Mouse (Mus musculus) monocyte, adult 59 days (primary cell): ENCODE data around the gene Doc2a. TPM values are rescaled to one million over a fixed set of nuclear protein-coding genes. Genes with fewer than 3 reads are reported as not detected.

Source experiments
- total RNA-seq, 2 experiments: library from RNA; stranded (reverse); gene quantifications; one replicate each; pipeline ENCODE4 v1.2.4; 2023

The Doc2a gene
- total RNA-seq: not detected

DNA sequence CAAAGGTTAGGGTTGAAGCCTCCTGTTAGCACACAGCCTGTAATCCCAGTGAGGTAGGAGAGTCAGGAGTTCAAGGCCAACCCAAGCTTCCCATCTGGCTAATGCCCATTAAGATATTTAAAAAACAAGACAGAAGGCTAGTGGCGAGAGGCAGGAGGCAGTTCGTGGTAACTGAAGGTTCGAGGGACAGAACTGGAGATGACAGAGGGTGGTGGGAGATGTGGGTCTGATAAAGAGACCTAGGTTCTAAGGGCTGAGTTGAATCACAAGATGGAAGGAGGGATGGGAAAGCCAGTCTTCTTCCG is at the start of gene Doc2a:
Gene Doc2a (plus strand): TSS at position 301 of the 305 bp plus-strand sequence.

DNA sequence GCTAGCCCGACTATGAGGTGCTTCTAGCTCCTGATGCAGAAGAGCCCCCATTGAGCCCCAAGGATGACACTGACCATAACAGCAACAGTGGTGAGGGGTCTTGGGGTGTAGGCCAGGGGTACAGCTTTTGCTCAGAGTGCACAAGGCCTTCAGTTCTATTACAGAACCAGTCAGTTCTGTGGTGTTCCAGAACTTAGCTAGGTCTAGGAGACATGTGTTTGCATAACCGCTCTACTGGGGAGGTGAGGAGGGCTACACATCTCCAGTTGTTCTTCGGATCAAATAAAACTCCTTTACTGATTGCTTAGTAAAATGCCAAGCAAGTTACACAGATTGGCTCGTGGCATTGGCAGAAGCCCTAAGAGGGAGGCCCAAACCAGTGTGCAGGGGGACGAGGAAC is 15.7 kb upstream of the Doc2a start, which contains the start of gene 4930451I11Rik:
Gene 4930451I11Rik (minus strand): TSS at position 101 of the 400 bp plus-strand sequence.

GRCm38 (mm10) chr7:126861429-126862130 is 14.4 kb downstream of the Doc2a start, which contains the start of gene Hirip3:
Gene Hirip3 (plus strand): TSS chr7:126861972.

GRCm38 (mm10) chr7:126862147-126862784 is 15.1 kb downstream of the Doc2a start, which contains the start of gene Ino80e:
Gene Ino80e (minus strand): TSS chr7:126862377.

GRCm38 (mm10) chr7:126884286-126885164 is 37.3 kb downstream of the Doc2a start, which contains the start of gene Taok2:
Gene Taok2 (minus strand): TSS chr7:126884703.

Other genes with a start within 250 kb of the Doc2a start
- 10 to 100 TPM; 83.7 to 95.7 TPM for gene Nupr1, start 216.6 kb upstream of the Doc2a start, total RNA-seq
- 10 to 100 TPM; 31.8 to 41.5 TPM for gene Sgf29, start 198.1 kb upstream of the Doc2a start, total RNA-seq
- gene Sult1a1, start 171.0 kb upstream of the Doc2a start, total RNA-seq: 1 to 10 TPM; 5.7 to 6.0 TPM
- gene Bola2, start 152.0 kb upstream of the Doc2a start, total RNA-seq: 100 to 1,000 TPM; 104 to 129 TPM
- gene Slx1b, start 151.6 kb upstream of the Doc2a start, total RNA-seq: 10 to 100 TPM; 12.0 to 12.3 TPM
- 1,000 to 10,000 TPM; 1,489 to 1,521 TPM for gene Coro1a, start 139.6 kb upstream of the Doc2a start, total RNA-seq
- gene Mapk3, start 87.8 kb upstream of the Doc2a start, total RNA-seq: 100 to 1,000 TPM; 148 to 156 TPM
- 10 to 100 TPM; 22.0 to 22.2 TPM for gene Gdpd3, start 81.1 kb upstream of the Doc2a start, total RNA-seq
- 100 to 1,000 TPM; 256 to 258 TPM for gene Ypel3, start 70.5 kb upstream of the Doc2a start, total RNA-seq
- 1 to 10 TPM; 6.9 to 8.2 TPM for gene Tbx6, start 65.9 kb upstream of the Doc2a start, total RNA-seq
- 100 to 1,000 TPM; 218 to 242 TPM for gene Ppp4c, start 54.9 kb upstream of the Doc2a start, total RNA-seq
- not detected for gene Fam57b, start 49.7 kb upstream of the Doc2a start, total RNA-seq
- gene 4930451I11Rik, start 15.8 kb upstream of the Doc2a start, total RNA-seq: not detected
- gene Hirip3, start 14.6 kb downstream of the Doc2a start, total RNA-seq: 10 to 100 TPM in 1 of 2 experiments, 1 to 10 TPM in 1; 5.0 to 14.0 TPM
- gene Ino80e, start 15.0 kb downstream of the Doc2a start, total RNA-seq: 10 to 100 TPM; 52.2 to 66.3 TPM
- gene Taok2, start 37.3 kb downstream of the Doc2a start, total RNA-seq: 10 to 100 TPM; 71.6 to 71.9 TPM
- gene Tmem219, start 75.5 kb downstream of the Doc2a start, total RNA-seq: 10 to 100 TPM; 63.5 to 71.0 TPM
- gene Kctd13, start 81.5 kb downstream of the Doc2a start, total RNA-seq: 10 to 100 TPM; 31.5 to 32.7 TPM
- gene Asphd1, start 102.2 kb downstream of the Doc2a start, total RNA-seq: not detected
- 1 to 10 TPM; 2.2 to 4.1 TPM for gene Sez6l2, start 103.1 kb downstream of the Doc2a start, total RNA-seq
- 10 to 100 TPM; 84.1 to 92.1 TPM for gene Cdipt, start 128.5 kb downstream of the Doc2a start, total RNA-seq
- 1 to 10 TPM; 3.5 to 3.7 TPM for gene Cdiptos, start 128.7 kb downstream of the Doc2a start, total RNA-seq
- gene Mvp, start 167.2 kb downstream of the Doc2a start, total RNA-seq: 100 to 1,000 TPM; 116 to 123 TPM
- 1 to 10 TPM in 1 of 2 experiments, not detected in 1; 9.0 TPM for gene Pagr1b, start 169.1 kb downstream of the Doc2a start, total RNA-seq
- 10 to 100 TPM in 1 of 2 experiments, 1 to 10 TPM in 1; 2.2 to 14.5 TPM for gene Pagr1a, start 169.9 kb downstream of the Doc2a start, total RNA-seq
- gene Gm42742, start 173.7 kb downstream of the Doc2a start, total RNA-seq: 10 to 100 TPM; 29.0 to 34.8 TPM
- 1 to 10 TPM; 1.3 TPM for gene Prrt2, start 173.8 kb downstream of the Doc2a start, total RNA-seq
- 100 to 1,000 TPM; 166 to 172 TPM for gene Maz, start 179.6 kb downstream of the Doc2a start, total RNA-seq
- gene Kif22, start 195.1 kb downstream of the Doc2a start, total RNA-seq: 1 to 10 TPM; 1.7 to 2.3 TPM
- gene Zg16, start 239.9 kb downstream of the Doc2a start, total RNA-seq: under 1 TPM in 1 of 2 experiments, not detected in 1; 0.85 TPM
- gene AI467606, start 243.9 kb downstream of the Doc2a start, total RNA-seq: 10 to 100 TPM; 64.8 to 66.9 TPM